Mouse (Mus musculus) hindlimb bud, embryonic 11.5 days (tissue): ENCODE data around the gene Tlr3.

Experiments used
- DNase-seq: peaks from one replicate; pipeline ENCODE4 v3.0.0-alpha.2; 2012; ENCODE audit warnings: low read depth, low spot score; ENCODE audit errors: extremely low spot score

Tlr3 gene

GRCm38 (mm10) chr8:45410882-45411281 lies at the start of gene Tlr3:
TSS of gene Tlr3 (minus strand) at chr8:45411080.
- DNase-seq = no peak

GRCm38 (mm10) chr8:45457874-45458273 lies 47.0 kb upstream of the Tlr3 start:
- DNase-seq = no peak

- DNase-seq = peak; percentile 52
Measured at GRCm38 (mm10) chr8:45454426-45454825, 43.5 kb upstream of the Tlr3 start.

GRCm38 (mm10) chr8:45452115-45452514 lies 41.2 kb upstream of the Tlr3 start:
- DNase-seq = no peak

GRCm38 (mm10) chr8:45448842-45449241 lies 38.0 kb upstream of the Tlr3 start:
- no peak for DNase-seq

GRCm38 (mm10) chr8:45448257-45448656 lies 37.4 kb upstream of the Tlr3 start:
- no peak for DNase-seq

GRCm38 (mm10) chr8:45438899-45439535 lies 28.1 kb upstream of the Tlr3 start:
- DNase-seq = peak; percentile 67

GRCm38 (mm10) chr8:45420151-45420550 lies 9.3 kb upstream of the Tlr3 start:
- no peak for DNase-seq

GRCm38 (mm10) chr8:45414965-45415364 lies 4.1 kb upstream of the Tlr3 start:
- no peak for DNase-seq

GRCm38 (mm10) chr8:45410146-45410880 lies 567 bp downstream of the Tlr3 start:
- DNase-seq = peak; percentile 22

- DNase-seq = no peak
Measured at GRCm38 (mm10) chr8:45409702-45410101, 1.2 kb downstream of the Tlr3 start.

- DNase-seq = no peak
Measured at GRCm38 (mm10) chr8:45383250-45383649, 27.6 kb downstream of the Tlr3 start.

GRCm38 (mm10) chr8:45381963-45382347 lies 28.9 kb downstream of the Tlr3 start, which contains the start of gene Fam149a:
TSS of gene Fam149a (minus strand) at chr8:45382291.
- no peak for DNase-seq

GRCm38 (mm10) chr8:45381075-45381962 lies 29.6 kb downstream of the Tlr3 start:
- DNase-seq = no peak

- no peak for DNase-seq
Measured at GRCm38 (mm10) chr8:45380598-45380997, 30.3 kb downstream of the Tlr3 start.

GRCm38 (mm10) chr8:45374071-45374470 lies 36.8 kb downstream of the Tlr3 start:
- no peak for DNase-seq

- DNase-seq = no peak
Measured at GRCm38 (mm10) chr8:45367154-45367553, 43.7 kb downstream of the Tlr3 start.

GRCm38 (mm10) chr8:45363220-45363619 lies 47.7 kb downstream of the Tlr3 start:
- DNase-seq = no peak

GRCm38 (mm10) chr8:45362323-45362722 lies 48.6 kb downstream of the Tlr3 start:
- no peak for DNase-seq

GRCm38 (mm10) chr8:45359091-45359605 lies 51.7 kb downstream of the Tlr3 start:
- no peak for DNase-seq
